Mouse (Mus musculus) 3T3-L1 (cell line): Measurements from ENCODE around the gene Zfp740.

ENCODE experiments used
- DNase-seq: peaks from one replicate; pipeline ENCODE4 v3.0.0-alpha.2; 2015; ENCODE audit warnings: low read depth, low spot score

The Zfp740 gene

GRCm38 (mm10) chr15:102192271-102192812 lies 10.7 kb upstream of the Zfp740 start:
- peak; percentile 21 for DNase-seq

GRCm38 (mm10) chr15:102192820-102193386 lies 10.1 kb upstream of the Zfp740 start:
- DNase-seq = peak; percentile 85

DNA sequence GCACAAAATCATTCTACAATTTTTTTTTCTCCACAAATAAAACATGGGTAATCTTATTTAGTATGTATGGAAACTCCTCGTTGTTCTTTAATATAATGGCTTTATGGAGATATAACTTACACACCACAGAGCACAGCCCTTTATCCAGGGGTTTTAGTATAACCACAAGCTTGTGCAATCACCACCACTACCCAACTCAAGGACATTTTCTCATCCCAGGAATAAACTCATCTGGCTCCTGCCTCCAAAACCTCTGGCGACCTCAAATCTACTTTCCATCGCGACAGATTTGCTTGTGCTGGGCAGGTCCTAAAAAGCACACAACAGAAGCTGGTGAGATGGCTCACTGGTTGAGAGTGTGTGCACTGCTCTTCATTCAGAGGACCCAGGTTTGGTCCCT lies 9.4 kb upstream of the Zfp740 start:
- DNase-seq = peak; percentile 65

- DNase-seq = peak; percentile 17
These were observed 8.6 kb upstream of the Zfp740 start for GRCm38 (mm10) chr15:102194439-102194838.

DNA sequence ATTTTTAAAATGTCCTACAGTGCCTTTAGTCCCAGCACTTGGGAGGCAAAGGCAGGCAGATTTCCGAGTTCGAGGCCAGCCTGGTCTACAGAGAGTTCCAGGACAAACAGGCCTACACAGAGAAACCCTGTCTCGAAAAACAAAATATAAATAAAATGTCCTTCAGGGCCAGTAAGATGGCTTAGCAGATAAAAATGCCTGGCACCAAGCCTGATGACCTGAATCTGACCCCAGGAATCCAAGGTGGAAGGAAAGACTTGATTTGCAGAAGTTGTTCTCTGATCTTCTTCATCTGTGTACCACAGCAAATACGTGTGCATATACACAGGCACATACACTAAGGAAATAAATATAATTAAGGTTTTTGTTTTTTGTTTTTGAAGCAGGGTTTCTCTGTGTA lies 7.7 kb upstream of the Zfp740 start:
- peak; percentile 27 for DNase-seq

DNA sequence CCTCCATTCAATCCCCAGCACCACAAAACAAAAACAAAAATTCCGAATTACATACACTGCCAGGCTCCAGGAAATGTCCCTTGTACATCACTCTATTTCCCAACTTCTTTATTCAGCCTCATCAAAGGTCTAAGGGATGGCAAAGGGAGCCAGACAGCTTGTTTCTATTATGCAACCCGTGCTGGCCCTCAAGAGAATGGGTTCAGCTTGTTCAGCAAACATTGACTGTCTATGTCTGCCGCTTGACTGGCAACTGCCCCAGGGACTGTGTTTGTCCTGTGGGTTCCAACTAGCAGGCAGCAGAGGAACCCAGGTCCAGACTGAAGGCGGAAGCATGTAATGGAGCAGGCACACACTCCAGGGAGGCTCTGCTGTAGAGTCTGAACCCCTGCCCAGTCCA lies 4.2 kb upstream of the Zfp740 start:
- DNase-seq = peak; percentile 19

DNA sequence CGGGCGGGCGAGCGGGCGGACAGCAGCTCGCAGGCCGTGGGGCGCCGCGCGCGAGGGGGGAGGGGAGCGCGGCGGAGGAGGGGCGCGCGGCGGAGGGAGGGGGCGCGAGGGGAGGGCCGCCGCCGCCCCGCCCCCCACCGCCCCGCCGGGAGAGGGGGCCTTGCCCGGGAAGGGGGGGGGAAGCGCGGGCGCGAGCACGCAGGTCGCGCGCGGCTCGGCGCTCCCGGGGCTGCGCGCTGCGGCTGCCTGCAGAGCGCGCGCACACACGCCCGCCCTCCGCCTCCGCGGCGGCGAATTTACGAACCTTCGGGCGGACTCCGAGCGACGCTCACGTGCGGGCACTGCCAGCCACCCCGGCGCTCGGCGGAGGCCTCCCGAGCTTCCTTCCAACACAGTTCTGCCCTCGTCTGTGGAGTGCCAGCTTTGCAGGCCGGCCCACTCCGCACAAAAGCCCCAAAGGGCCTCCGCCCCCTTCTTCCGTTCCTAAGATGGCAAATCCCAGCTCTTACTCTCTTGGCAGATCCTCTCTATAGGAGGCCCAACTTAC lies 859 bp downstream of the Zfp740 start:
- peak; percentile 85 for DNase-seq

- DNase-seq = no peak
These were observed 1.8 kb downstream of the Zfp740 start, which contains the start of gene Csad for GRCm38 (mm10) chr15:102204674-102205505. Gene Csad, minus strand, starts transcription at chr15:102204724.

GRCm38 (mm10) chr15:102205779-102206178 lies 2.7 kb downstream of the Zfp740 start:
- DNase-seq = no peak

DNA sequence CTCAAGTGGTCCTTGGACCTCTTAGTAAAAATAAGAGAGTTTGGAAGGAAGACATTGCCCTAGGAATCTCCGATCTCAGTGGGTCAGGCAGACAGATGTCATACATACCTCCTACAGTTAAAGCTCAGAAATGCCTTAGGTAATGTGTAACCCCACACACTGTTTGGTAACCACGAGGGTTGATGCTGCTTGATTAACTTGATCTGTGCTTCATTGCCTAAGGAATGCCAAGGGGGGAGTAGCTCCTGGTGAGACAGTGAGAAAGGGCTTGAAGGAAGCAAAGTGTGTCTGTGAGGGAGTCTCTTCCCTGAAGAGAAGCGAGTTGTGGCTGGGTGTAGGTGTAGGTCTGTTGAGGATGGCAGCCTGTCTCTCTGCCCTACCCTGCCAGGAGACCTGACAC lies 4.3 kb downstream of the Zfp740 start:
- no peak for DNase-seq

GRCm38 (mm10) chr15:102208092-102208561 lies 5.1 kb downstream of the Zfp740 start:
- no peak for DNase-seq

GRCm38 (mm10) chr15:102209114-102209513 lies 6.1 kb downstream of the Zfp740 start:
- no peak for DNase-seq

- no peak for DNase-seq
These were observed 7.8 kb downstream of the Zfp740 start for GRCm38 (mm10) chr15:102210816-102211215.

DNA sequence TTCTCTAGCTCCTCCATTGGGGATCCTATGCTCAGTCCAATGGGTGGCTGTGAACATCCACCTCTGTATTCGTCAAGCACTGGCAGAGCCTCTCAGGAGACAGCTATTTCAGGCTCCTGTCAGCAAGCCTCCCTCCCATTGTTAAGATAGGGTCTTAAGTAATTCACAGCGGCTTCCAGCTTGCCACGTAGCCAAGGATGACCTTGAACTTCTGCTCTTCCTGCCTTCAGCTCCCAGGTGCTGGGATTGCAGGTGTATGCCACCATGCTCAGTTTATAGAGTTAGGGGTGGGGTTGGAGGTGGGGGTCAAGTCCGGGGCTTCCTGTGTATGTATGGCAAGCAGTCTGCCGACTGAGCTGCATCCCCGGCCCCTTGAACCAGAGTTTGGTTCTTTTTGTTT lies 8.8 kb downstream of the Zfp740 start:
- no peak for DNase-seq

- no peak for DNase-seq
These were observed 11.1 kb downstream of the Zfp740 start for GRCm38 (mm10) chr15:102214132-102214531.

GRCm38 (mm10) chr15:102215624-102216023 lies 12.6 kb downstream of the Zfp740 start:
- DNase-seq = no peak

DNA sequence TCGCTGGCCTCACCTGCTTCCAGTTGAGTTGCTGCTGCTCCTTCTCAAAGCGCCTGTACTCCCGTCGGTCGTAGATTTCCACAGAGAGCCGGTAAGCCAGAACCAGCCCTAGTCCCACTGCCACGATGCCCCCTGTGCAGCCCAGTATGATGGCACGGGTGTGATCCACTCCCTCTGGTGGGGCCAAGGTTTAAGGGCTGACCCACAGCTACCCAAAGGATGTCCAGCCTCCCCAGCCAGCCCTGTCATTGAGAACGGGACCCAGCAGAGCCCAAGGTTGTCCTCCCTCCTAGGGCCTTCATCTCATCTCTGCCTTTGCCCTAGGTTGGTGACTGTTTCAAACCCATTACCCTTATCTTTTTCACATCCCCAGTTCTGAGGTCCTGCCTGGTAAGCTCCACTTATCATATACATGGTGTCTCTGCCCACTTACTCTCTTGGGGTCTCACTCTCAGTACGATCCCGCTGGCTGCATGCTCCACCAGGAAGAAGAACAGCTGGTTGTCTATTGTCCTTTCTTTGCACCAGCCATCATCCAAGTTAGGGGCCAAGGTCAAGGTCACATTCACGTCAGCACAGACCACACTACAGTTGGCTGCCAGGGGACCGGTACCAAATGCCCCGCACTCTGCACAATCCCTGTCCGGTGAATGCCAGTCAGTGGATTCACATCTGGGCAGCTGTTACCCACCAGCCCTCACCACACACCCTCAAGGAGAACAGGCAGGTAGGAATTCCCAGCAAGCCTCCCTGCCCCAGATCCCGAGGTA lies 13.6 kb downstream of the Zfp740 start:
- no peak for DNase-seq

GRCm38 (mm10) chr15:102217325-102217724 lies 14.3 kb downstream of the Zfp740 start:
- no peak for DNase-seq

DNA sequence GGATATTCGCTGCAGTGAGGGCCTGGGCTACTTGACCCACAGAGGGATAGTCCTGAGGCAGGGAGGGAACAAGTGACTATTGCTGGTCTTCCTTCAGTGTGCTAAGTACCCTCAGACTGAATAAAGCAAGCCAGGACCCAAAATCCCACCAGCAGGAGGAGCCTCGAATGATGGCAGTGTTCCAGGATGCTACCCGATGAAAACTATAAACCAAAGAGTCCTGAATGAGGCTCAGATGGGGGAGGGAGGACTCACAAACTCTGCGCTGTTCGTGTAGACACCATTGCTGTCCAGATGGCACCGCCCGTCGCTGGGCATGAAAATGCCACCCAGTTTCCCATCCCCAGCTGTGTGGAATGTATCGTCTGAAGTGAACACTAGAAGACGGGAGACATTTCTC lies 19.3 kb downstream of the Zfp740 start:
- DNase-seq = no peak

GRCm38 (mm10) chr15:102224186-102224991 lies 21.3 kb downstream of the Zfp740 start:
- DNase-seq = peak; percentile 71
